Mouse (Mus musculus): ENCODE data around the gene Abcd1.

DNA sequence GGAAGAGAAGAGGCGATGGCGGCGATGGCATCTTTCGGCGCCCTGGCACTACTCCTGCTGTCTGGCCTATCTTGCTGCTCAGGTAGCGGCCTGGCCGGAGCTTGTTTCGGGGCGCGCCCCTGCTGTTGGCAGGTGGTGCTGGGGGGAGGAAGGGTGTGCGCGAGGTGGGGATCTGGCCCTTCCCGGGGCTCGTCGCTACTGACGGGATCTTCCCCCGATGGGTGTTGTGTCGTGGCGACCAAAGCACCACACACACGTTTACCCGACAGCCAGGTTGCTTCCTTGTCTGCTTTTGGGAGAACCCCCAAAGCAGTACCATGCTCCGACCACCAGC, 70.8 kb downstream of the Abcd1 start:
- no peak for TF ChIP-seq CTCF (IDR thresholded peaks at IDR 0.05)
- no peak for TF ChIP-seq POLR2A (IDR thresholded peaks at IDR 0.05; ENCODE audit: insufficient read depth, low read depth, low read length)
- TF ChIP-seq EP300 (IDR thresholded peaks at IDR 0.05; ENCODE audit: insufficient read depth, low read depth, low read length), result no peak
